Mouse (Mus musculus): ENCODE data around the gene Thap2. TPM values are rescaled to one million over a fixed set of nuclear protein-coding genes. Genes with fewer than 3 reads are reported as not detected.

The Thap2 gene
- total RNA-seq, 2 experiments from 2014 or later: 5.7 to 5.8 TPM

GRCm38 (mm10) chr10:115355016-115355415 is 29.2 kb downstream of the Thap2 start:
- ATAC-seq (ENCODE audit: poor library complexity, severe bottlenecking): no peak

GRCm38 (mm10) chr10:115354553-115354952 is 29.7 kb downstream of the Thap2 start:
- no peak for ATAC-seq (ENCODE audit: poor library complexity, severe bottlenecking)

GRCm38 (mm10) chr10:115350810-115351397 is 33.3 kb downstream of the Thap2 start:
- peak; percentile 63 for ATAC-seq (ENCODE audit: poor library complexity, severe bottlenecking)

GRCm38 (mm10) chr10:115349509-115349908 is 34.7 kb downstream of the Thap2 start:
- no peak for ATAC-seq (ENCODE audit: poor library complexity, severe bottlenecking)

GRCm38 (mm10) chr10:115349029-115349428 is 35.2 kb downstream of the Thap2 start:
- no peak for ATAC-seq (ENCODE audit: poor library complexity, severe bottlenecking)

GRCm38 (mm10) chr10:115348131-115348530 is 36.1 kb downstream of the Thap2 start:
- no peak for ATAC-seq (ENCODE audit: poor library complexity, severe bottlenecking)

- ATAC-seq (ENCODE audit: poor library complexity, severe bottlenecking): no peak
Measured at GRCm38 (mm10) chr10:115346444-115346843, 37.8 kb downstream of the Thap2 start.

GRCm38 (mm10) chr10:115342771-115343425 is 41.3 kb downstream of the Thap2 start:
- peak; percentile 78 for ATAC-seq (ENCODE audit: poor library complexity, severe bottlenecking)

- peak; percentile 44; the same call in 1 of the 2 replicates for ATAC-seq (ENCODE audit: poor library complexity, severe bottlenecking)
Measured at GRCm38 (mm10) chr10:115339820-115340328, 44.4 kb downstream of the Thap2 start.

GRCm38 (mm10) chr10:115336901-115337300 is 47.3 kb downstream of the Thap2 start:
- ATAC-seq (ENCODE audit: poor library complexity, severe bottlenecking): no peak

GRCm38 (mm10) chr10:115333528-115333927 is 50.7 kb downstream of the Thap2 start:
- ATAC-seq (ENCODE audit: poor library complexity, severe bottlenecking): no peak

- no peak for ATAC-seq (ENCODE audit: poor library complexity, severe bottlenecking)
Measured at GRCm38 (mm10) chr10:115332997-115333396, 51.2 kb downstream of the Thap2 start.

GRCm38 (mm10) chr10:115332420-115332952 is 51.8 kb downstream of the Thap2 start:
- no peak for ATAC-seq (ENCODE audit: poor library complexity, severe bottlenecking)

GRCm38 (mm10) chr10:115329010-115329530 is 55.2 kb downstream of the Thap2 start:
- ATAC-seq (ENCODE audit: poor library complexity, severe bottlenecking): no peak

GRCm38 (mm10) chr10:115328514-115328913 is 55.7 kb downstream of the Thap2 start:
- peak; percentile 79 for ATAC-seq (ENCODE audit: poor library complexity, severe bottlenecking)

- ATAC-seq (ENCODE audit: poor library complexity, severe bottlenecking): peak; percentile 86
Measured at GRCm38 (mm10) chr10:115323295-115323694, 60.9 kb downstream of the Thap2 start.

- peak; percentile 53 for ATAC-seq (ENCODE audit: poor library complexity, severe bottlenecking)
Measured at GRCm38 (mm10) chr10:115321317-115322035, 62.8 kb downstream of the Thap2 start.
